Mouse (Mus musculus) erythroid progenitor cell, adult 5-6 weeks (primary cell): ENCODE measurements around the gene Gm266. TPM values are rescaled to one million over a fixed set of nuclear protein-coding genes. Genes with fewer than 3 reads are reported as not detected.
A peak's percentile ranks its signal among the peaks of the same experiment; 100 is the strongest.

Experiments
- ATAC-seq: replicated peaks from 2 replicates; pipeline ENCODE4 v1.8.0; 2016; ENCODE audit warnings: moderate number of reproducible peaks, mild to moderate bottlenecking, moderate TSS enrichment, inconsistent platforms; ENCODE audit not compliant: poor library complexity, low FRiP score, severe bottlenecking
- total RNA-seq, 2 experiments: library from RNA; stranded (forward) in 1 of 2; stranded (reverse) in 1 of 2; fragments of 150-400 nt in 1 of 2; fragments of 186-747, 209-891 nt in 1 of 2; gene quantifications; 2 replicates each; pipeline versions ENCODE4 v1.2.3 to v1.2.4; 2015 to 2017; ENCODE audit warnings: low replicate concordance in 2 of 2

Gene Gm266
- 1.8 TPM in 1 of 2 replicates, not detected in the other for total RNA-seq (2015; ENCODE audit: low replicate concordance)
- total RNA-seq (2017; ENCODE audit: low replicate concordance), result not detected in 2 replicates

DNA sequence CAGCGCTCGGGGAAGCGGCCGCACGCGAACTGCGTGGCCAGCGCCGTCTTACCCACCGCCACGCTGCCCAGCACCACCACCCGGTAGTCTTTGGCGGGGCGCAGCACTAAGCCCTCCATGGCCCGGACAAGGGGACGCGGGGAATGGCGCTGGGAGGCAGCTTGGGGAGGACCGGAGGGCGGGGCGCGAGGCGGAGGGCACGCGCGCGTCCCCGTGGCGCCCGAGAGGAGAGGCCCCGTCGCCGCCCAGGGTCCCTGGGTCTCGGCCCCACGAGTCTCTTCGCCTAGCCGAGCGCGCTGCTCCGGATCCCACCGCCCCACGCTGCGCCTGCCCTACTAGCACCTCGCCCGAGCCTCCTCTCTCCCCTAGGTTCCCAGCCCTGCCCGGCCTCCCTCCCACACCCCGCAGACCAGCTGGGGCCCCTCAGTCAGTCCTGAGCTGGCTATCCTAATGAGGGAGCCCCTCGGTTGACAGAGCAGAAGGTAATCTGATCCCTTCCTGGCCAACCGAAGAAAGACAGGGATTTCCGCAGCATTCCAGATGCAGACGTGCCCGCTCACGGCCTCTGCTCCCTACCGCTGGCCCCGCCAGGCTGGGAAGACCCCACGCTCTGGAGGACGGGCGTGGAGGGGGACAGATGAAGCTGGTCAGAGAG is at the start of gene Gm266:
TSS of gene Gm266 (minus strand) at position 172 of the 655 bp plus-strand sequence.
- ATAC-seq, result no peak

DNA sequence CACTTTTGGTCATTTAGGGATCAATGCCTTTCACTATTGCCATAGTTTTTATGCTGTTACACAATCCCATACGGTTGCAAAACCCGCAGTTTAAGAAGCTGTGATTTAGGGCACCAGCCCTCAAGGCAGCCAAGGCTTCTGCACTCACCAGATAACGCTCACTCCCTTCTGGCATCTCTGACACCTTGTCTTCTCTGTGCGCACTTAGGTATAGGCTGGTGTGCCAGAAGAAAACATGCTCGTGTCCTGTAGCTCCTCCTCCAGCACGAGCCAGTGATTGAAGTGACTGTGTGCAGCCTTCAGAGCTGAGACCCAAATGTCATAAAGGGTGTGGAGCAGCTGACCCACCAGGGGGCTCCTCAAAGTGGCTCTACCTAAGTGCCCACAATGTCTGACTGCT is 49.7 kb upstream of the Gm266 start:
- peak; percentile 66 for ATAC-seq

DNA sequence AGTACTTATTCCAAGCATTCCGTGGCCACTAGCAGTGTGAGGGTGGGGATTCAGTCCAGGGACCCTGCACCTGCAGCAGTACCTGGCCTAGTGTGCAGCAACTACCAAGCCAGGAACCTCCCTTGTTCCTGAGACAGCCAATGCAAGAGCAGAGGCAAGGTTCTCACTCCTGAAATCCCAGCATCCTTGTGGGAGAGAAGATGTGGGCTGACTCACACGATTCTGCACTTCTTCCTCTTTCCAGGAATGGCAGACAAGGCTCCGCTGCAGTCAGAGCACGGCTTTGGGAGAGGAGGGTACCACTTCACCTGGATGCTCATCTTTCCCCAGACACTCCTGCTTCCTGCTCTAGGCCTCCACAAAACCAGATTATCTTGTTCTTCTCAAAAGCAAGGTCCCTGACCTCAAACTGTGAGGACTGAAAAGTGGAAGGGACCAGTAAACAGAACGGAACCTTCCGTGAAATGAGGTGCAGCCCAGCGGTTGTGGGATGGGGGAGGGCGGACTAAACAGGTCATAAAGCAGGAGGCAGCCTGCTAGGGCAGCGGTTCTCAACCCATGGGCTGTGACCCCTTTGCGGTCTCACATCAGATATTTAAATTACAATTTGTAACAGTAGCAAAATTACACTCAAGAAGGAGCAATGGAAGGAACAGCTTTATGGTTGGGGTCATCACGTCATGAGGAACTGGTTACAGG is 47.6 kb upstream of the Gm266 start:
- ATAC-seq, result no peak

DNA sequence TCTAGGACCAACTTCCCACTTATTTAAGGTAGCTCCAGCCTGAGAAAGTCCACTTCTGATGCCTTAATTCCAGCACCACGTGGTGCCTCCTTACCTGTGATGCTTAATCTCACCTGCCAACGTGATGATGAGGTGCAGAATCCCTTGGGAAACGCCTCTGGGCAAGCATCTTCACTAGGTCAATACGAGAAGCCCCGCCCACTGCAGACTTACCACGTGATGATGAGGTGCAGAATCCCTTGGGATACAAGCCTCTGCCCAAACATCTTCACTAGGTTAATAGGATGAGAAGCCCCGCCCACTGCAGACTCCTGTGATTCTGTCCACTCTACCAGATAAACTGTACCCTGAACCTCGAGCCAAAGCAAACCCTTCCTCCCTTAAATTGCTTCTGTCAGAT is 43.6 kb upstream of the Gm266 start:
- no peak for ATAC-seq

DNA sequence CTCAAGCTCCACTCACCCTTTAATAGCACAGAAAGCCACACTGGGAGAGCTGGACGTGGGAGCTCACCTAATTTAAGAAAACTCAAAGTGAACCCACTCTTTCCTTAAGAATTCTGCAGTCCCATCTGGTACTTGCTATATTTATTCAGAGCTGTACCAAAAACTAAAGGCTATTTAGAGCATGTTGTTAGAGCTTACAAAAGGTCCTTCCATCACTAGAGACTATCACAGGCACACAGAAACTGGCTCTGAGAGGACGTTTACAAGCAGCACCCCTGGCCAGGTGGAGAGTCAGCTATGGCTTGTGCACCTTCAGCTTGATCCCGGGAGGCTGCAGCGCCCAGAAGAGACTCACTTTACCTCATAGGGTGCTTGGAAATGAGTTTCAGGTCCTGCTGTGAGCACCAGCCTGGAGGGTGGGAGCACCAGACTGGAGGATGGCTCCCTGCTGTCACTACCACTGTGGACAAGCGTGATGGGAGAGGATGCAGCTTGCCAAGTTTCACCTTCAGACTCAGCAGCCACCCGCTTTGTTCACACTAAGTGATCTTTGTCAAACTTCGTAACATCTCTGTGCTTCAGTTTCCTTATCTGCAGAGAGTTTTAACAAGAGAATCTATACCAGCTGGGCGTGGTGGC is 42.1 kb upstream of the Gm266 start:
- no peak for ATAC-seq

DNA sequence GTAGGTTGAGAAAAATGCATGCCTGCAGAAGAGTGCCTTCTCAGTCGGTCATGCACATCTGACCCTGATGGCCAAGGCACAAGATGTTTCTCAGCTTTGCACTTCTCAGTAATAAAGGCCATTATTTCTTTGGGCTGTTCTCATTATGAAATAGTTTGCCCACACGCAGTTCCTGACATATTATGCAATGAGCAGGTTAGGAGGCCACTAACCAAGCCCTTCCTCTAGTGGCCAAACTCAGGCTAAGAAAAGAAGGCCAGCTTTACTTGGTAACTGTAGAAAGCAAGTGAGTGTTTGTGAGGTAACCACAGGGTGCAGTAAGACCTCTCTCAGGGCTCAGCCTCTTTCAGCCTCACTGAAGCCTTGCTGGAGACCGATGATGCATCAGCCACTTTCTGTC is 39.3 kb upstream of the Gm266 start:
- no peak for ATAC-seq

DNA sequence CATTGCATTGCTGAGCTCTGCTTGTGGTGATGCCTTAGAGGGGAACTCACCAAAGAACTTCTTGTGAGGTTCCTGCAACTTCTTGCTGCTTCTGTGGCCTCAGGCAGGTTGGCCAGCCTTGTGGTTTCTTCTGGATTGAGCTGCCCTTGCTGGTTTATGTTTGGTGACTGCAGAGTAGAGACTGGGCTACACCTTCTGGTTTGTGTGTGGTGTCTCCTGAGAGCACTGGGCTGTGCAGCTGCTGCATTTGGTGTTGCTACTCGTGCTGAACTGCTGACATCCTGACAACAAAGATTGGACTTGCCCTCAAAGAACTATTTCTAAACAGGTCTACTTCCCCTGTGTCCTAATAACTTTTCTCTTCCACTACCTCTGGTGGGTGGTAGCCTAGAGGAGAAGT is 38.8 kb upstream of the Gm266 start:
- no peak for ATAC-seq

DNA sequence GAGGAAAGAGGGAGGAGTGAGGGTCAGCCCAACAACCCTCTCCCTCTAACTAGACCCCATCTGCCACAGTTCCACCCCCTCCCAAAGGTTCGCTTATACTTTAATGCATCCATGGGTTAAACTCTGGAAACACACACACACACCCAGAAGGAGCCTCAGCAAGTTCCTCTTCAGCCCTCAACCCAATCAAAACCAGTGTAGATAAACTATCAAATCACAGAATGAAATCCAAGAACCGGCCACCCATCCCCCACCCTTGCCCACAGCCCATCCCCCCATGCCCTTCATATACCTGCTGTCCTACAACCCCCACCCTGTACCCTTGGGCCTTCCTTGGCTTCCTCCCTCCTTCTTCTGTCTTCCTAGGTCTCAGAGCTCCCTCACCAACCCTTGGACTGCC is 35.4 kb upstream of the Gm266 start:
- no peak for ATAC-seq

DNA sequence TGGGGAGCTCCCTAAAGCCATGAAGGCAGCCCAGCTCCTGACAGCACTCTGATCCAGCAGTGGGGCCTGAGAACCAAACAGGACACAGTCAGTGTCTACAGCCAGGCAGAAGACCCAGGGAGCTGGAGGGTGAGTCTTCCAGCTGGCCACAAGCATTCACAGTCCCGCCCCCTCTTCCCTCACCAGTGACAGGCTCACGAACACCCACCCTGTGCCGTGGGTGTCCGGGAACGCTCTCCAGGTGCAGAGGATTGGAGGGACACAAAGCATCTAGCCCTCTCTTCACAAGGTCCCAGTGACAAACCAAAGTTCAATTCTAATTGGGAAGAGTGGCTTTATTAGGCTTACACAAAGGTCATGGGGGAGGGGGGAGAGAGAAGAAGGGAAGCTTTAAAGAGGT is 34.2 kb upstream of the Gm266 start:
- ATAC-seq, result no peak

DNA sequence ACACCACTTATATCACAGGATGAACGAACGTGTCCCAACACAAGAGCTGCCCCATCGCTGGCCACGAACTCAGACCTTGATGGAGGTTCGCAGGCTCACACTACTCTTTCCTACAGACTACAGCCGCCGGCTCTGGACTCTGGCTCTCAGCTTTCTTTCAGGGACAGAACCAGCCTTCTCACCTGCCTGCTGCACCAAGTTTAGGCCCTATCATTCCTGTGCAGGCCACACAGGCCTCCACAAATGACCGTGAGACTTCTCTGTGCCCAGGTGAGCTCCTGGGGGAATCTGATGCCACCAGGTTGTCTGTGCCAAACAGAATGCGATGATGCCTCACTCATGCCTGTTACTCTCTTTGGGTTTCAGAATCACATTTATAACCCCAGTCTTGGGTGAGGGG is 32.8 kb upstream of the Gm266 start:
- peak; percentile 43 for ATAC-seq

DNA sequence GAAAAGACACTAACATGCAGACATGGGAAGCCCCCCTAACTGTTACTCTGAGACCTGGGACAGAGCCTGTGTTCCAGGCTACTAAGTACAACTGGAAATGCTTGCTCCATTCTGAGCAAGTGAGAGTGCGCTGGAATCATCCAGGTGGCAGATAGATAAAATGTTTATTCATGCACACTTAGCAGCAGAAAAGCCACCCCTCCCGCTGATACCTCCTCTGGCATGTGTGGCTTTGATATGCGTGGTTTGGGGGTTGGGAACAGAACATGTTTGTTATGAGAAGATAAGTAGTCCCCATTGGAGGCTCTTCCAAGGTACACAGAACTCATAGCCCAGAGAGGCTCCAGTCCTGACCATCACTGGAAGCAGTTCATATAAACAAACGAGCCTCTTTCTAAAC is 32.3 kb upstream of the Gm266 start:
- peak; percentile 80 for ATAC-seq

DNA sequence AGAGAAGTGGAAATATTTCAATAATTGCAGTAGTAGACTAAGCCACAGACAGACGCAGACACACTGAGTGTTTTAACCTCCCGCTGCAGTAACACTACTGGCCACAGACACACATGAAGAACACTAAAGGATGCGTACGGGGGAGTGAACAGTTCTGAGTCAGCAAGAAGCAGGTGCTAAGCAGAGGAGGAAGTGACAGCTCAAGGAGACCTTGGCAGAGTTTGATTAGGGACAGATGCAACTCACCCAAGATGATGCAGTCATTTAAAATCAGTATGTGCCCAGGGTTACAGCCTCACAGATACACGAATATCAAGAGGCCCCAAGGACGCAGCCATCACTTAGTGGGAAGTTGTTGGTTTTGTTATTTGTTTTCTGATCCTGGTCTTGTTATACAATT is 31.2 kb upstream of the Gm266 start:
- peak; percentile 76 for ATAC-seq

DNA sequence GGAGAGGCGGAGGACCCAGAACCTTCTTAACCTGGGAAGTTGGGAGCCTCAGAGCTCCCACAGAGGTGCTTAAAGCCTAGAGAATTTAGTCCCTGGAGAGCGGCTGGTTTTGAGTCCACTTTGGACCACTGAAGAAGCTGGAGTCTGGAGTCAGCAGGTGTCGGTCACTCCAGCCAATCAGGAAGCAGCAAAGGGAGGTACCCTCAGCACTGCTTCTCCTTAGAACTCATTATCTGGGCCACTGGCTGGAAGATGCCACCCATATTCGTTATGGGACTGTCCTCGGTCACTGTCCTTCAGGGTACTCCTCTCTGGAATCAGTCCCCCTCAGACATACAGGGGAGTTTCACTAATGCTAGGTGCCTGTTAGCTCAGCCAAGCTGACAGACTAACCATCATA is 30.3 kb upstream of the Gm266 start:
- no peak for ATAC-seq

DNA sequence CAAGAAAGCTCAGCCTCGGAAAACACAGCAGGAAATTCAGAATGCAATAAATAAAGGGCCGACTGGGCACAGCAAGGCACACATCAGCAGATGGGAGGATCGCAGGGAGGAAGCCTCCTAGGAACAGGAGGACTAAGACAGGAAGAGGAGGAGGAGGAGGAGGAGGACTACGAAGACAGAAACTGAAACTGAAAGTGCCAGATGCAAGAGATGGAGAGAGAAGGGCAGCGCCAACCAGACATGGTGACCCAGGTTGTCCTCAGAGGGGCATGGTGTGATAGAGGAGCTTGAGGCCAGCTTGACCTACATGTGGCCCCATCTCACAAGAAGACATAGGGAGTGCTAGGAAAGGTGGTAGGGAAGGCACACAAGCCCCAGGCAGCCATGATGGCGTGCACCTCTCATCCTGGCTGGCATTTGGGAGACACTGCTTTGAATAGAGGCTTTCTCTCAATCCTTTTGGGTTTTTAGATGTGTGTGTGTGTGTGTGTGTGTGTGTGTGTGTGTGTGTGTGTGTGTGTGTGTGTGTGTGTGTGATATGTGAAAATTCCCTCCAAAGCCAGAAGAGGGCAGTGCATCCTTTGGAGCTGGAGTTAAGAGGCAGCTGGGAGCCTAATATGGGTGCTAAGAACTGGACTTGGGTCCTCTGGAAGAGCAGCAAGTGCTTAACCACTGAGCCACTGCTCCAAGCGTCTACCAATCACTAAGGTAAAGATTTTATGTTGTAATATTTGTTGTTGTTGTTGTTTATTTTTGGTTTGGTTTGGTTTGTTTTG is 29.4 kb upstream of the Gm266 start:
- 0 out of 2 replicates have a peak, but pooled peaks have one; percentile 3 for ATAC-seq

DNA sequence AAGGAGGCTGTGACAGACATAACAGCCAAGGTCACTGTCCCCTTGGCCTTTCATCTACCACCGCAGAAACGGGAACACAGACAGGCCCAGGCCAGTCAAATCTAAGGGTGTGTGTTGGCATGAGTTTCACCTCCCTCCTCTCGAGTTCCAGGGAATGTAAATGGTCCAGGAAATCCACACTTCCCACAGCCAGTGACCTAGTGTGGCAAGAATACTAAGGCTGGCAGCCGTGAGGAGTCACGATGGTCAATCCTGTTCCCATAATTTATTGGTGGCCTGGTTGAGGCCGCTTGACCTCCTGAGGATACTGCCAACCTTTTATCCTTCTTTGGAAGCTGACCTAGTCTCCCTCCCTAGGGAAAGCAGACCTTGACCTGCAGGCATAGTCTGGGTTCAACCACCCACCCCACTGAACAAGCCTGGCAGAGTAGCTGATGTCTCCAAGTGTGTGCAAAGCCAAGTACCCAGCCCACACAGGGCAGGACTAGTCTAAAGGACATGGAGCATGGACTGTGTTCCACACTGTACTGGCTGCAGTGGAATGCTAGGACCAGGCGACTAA is 28.7 kb upstream of the Gm266 start:
- no peak for ATAC-seq

DNA sequence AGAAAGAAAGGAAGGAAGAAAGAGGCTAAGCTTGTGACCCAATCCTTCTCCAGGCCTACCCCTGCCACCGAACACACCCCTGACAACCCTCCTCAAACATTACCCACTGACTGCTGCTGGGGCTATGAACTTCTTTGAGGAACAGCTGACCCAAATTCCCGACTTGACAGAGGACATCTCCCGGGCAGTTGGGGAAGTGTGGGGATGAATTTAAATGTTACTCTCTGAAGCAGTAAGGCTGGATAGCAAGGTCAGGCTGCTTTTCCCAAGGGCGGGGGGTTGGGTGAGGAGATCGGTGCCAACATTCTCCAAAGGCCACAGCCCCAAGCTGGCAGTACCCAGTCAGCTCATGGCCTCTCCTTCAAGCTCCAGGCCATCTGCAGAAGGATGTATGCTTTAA is 28.1 kb upstream of the Gm266 start:
- no peak for ATAC-seq

DNA sequence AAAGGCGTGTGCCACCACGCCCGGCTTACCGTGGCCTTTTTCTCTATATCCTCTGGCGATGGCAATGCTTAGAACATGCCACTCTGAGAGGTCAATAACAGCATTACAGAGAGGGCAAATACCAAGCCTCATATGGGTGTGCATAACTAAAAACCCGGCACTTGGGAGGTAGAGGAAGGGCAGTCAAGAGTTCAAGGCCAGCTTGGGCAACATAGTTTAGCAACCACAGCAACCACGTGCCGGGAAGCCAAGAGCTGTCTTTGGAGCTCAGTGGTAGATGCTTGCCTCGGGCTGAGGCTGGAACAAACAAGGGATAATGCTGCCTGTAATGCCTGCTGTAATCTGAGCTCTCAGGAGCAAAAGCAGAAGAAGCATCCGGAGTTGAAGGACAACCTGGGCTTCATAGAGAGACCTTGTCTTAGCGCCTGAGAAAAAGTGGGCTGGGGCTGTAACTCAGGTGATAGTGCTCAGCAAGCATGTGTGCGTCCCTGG is 27.0 kb upstream of the Gm266 start:
- ATAC-seq, result no peak

DNA sequence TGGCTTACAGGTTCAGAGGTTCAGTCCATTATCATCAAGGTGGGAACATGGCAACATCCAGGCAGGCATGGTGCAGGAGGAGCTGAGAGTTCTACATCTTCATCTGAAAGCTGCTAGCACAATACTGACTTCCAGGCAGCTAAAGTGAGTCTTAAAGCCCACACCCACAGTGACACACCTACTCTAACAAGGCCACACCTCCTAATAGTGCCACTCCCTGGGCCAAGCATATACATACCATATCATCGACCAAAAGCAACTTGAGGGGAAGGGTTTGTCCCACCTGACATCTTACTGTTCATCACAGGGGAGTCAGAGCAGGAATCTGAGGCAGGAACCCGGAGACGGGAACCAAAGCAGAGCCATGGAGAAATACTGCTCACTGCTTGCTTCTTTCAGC is 22.8 kb upstream of the Gm266 start:
- peak; percentile 40; the same call in 1 of the 2 replicates for ATAC-seq

DNA sequence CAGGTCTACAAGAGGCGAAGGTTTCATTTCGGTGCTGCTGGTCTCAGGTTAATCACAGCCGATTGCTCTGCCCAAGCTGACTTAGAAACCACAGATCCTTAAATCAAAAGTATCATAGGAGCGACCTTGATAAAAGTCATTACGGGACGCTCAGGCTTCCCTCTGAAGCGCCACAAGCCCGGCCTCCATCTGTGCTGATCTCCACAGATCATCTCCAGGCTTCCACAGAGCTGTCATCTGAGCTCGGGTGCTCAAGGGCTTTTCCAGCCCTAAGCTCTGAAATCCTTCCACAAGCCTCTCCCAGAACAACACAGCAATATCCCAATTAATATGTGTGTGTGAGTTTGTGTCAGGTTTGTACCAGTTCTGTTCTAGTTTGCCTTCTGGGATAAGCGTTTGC is 22.3 kb upstream of the Gm266 start:
- peak; percentile 45; the same call in 1 of the 2 replicates for ATAC-seq

DNA sequence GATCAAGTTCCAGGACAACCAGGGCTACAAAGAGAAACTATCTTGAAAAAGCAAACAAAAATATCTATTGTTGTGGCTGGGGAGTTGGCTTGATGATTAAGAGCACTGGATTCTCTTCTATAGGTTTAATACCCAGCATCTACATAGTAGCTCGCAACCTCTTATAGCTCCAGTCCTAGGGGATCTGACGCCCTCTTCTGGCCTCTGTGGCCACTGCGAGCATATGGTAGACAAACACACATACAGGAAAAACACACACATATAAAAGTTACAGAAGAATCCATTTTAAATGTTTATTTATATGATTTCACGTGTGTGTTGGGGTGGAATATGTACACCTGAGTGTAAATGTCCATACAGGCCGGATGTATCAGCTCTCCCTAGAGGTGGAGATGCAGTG is 21.4 kb upstream of the Gm266 start:
- no peak for ATAC-seq
